Mouse (Mus musculus) inflammation-experienced regulatory T-cells, adult 6 months (primary cell): ENCODE measurements around the gene Mdga1. TPM values are rescaled to one million over a fixed set of nuclear protein-coding genes. Genes with fewer than 3 reads are reported as not detected.

Source experiments
- ATAC-seq: one replicate; pipeline ENCODE4 v1.8.0; 2017
- polyA plus RNA-seq, 3 experiments: library from polyadenylated mRNA; unstranded; fragments of 100-300 nt; shearing (Covaris generic); gene quantifications; one replicate each; pipeline ENCODE4 v1.2.1; 2017

Gene Mdga1
- polyA plus RNA-seq, 3 experiments from 2014 or later, result not detected

DNA sequence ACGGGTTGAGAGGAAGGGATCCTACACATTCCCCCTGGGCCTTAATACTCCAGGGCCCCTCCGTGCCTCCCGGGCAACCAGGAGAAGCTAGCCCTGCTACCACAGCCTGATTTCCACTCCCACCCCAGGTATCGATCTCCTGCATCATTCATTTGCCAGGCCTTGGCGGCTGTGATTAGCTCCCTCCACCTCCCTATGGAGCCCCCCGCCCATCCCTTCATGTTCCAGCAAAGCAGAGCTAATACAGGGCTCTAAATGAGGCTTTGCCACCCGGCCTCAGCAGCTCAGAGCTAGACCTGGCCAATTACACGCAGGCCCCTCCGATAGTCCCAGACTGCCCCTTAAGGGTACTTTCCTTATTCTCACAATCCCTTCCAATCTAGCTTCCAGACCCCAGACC is 86.5 kb downstream of the Mdga1 start:
- ATAC-seq, result no peak

DNA sequence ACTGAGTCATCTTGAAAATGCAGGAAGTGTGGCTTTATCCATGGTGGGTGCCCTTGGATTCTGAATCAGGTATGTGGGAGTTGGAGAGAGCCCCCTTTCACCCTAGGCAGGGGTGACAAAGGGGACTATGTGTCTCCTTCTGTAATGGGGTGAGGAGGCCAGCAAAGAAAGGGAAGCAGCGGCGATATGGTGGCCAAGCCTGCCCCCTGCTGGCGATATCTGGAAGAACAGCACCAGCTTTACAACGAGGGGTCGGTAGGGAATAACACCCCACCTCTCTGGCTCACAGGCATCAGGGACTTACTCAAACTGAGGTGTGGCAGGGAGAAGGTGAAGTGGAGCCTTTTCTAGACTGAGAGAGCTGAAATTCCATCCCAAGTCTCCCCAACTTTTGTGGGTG is 87.0 kb downstream of the Mdga1 start:
- no peak for ATAC-seq

DNA sequence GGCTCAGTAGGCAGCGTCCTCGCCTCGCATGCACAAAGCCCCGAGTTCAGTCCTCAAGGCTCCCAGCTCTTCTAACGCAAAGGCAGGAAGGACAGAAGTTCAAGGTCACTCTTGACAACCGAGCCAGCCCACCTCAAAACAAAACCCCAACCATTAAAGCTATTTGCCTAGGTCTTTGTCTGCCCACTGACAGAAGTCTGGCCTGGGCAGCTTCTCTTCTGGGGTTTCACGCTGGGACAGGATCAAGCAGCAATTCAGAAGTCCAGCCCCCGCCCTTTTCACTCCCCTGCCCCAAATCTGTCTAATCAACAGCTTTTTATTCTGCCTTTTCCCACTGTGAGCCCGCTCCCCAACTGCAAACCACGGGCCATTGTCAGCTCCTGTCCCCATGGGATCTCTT is 89.6 kb downstream of the Mdga1 start:
- no peak for ATAC-seq

DNA sequence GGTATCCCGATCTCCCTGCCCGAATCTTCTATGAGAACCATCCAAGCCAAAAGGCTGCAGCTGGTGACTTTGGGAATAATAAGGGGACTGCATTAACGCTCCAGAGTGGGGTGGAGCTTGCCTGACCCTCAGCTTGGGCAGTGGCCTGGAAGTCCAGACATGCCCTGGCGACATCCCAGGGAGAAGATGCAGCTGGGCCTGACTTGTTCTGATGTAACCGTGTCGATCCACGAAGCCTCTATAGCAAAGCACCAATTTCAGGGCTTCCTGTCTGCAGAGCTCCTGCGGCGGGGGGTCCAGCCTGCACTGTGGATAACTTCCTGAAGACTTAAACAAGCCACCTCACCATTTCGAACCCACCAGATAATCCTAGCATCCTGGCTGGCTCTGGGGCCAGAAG is 90.9 kb downstream of the Mdga1 start:
- ATAC-seq, result no peak

DNA sequence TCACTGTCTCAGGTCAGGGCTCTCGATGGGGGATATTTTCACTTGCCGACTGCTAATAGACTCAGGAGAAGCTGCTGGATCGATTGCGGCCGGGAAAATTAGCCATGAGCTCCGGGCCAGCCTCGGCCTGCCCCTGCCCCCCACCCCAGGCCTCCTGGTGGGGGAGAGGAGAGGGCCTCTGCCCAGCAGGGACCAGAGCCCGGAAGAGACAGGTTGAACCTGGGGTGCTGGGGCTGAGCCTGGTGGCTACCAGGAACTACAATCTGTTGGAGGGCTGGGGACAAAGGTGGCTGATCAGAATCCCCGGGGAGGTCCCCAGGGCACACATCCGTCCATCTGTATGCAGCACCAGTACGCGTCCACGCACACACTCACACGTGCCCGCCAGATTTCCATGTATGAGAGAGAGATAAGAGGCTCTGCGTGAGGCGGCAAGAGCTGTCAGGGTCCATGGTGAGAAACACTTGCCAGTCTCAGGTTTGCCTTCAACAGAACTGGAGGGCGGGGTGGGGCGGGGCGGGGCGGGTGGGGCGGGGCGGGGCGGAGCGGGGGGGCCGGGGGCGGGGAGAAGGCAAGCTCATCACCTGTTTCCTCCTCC is 95.7 kb downstream of the Mdga1 start:
- ATAC-seq, result no peak

DNA sequence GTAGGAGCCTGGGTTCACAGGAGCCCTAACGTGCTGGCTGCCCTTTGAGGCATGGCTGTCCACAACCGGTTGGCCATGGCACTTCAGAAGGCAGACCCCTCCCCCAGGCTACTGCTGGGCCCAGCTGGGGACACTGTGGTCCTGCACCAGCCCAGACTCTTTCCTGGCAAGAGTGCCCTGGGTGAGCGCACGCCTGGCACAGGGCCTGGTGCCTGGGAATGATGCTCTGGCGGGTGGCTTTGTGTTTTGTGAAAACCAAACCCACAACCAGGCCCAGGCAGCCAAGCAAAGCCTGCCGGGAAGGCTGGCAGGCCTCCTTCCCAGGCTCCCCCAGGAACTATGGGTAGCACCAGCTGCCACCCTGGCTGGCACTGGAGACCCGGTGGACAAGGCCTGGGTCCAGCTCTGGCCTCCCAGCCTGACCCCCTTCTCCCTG is 96.3 kb downstream of the Mdga1 start:
- ATAC-seq, result no peak

DNA sequence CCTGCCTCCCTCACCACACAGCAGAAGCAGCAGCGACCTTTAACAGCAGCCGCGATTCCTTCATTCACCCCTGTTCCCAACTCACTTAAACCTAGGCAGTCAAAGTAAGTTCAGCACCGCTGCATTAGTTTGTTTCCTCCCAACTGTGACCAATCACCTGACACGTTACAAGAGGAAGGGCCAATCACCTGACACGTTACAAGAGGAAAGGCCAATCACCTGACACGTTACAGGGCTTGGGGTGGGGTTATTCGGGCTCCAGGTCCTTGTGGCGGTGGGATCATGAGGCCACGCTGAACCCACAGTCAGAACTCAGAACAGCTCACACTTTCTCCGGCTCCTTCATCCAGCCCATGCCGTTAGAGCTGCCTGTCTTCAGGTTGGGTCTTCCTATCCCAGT is 99.6 kb downstream of the Mdga1 start:
- no peak for ATAC-seq

DNA sequence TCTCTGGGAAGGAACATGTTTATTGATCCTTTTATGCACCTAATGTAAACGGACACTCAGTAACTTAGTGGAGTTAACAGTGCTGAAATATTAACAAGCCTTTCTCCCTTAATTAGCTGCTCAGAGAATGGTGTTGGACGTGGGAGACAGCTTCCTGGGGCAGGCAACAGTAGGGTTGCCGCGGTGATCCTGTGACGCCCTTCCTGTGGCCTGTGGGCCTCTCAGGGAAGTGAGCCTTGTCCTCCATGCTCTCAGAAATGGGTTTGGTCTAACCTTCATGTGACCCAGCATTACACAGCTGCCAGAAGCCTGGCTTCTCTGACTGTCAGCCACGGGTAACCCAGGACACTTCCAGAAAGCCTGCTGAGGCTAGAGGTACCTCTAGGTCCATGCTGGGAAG is 104.0 kb downstream of the Mdga1 start:
- no peak for ATAC-seq

DNA sequence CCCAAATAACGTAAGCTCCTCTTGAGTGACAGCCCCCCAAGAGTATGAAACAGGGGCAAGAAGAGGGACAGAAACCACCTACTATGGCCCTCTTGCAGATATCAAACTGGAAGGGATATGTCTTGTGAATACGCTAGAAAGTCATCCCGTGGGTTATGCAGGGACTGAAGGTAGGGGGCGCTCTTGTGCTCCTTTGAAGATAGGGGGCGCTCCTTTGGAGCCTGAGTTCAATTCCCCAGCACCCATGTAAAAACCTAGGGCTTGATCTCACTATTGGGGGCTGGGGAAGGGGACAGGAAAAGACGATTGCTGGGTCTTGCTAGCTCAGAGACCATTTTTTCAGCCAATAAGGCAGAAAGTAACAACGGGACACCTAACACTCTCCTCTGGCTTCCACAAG is 105.4 kb downstream of the Mdga1 start:
- ATAC-seq, result no peak

DNA sequence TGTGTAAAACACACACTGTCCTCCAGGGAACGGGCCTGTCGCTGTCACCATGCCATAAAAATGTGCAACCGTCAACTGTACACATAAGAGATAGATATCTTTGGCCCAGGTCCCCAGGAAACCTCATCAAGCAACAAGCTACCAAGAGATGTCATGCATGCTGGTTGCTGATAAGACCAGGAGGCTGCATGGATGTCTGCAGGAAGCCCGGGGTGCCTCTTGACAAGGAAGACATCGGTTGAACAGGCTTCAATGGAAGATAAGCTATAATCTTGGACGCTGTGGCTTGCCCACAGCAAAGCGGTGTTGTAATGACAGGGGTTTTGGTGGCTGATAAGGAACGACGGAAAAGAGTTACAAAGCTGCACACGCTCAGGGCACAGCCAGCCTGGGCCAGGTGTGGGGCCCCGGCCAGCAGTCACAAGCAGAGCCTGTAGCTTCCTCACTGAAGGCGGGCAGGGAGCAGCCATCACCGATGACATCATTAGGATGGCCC is 110.1 kb downstream of the Mdga1 start:
- ATAC-seq, result no peak

DNA sequence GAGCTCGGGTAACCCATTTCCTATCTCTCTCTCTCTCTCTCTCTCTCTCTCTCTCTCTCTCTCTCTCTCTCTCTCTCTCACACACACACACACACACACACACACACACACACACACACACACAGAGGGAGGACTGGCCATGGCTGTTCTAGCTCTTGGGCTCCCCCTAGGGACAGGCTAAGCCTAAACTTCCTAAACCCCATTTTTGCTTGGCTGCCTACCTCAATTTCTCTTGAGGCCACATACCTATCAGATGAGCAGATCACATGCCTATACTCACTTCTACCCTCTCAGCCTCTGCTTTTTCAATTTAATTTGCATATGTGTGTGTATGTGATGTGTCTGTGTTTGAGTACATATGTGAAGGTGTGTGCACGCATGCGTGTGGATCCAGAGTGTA is 111.1 kb downstream of the Mdga1 start:
- ATAC-seq, result no peak

DNA sequence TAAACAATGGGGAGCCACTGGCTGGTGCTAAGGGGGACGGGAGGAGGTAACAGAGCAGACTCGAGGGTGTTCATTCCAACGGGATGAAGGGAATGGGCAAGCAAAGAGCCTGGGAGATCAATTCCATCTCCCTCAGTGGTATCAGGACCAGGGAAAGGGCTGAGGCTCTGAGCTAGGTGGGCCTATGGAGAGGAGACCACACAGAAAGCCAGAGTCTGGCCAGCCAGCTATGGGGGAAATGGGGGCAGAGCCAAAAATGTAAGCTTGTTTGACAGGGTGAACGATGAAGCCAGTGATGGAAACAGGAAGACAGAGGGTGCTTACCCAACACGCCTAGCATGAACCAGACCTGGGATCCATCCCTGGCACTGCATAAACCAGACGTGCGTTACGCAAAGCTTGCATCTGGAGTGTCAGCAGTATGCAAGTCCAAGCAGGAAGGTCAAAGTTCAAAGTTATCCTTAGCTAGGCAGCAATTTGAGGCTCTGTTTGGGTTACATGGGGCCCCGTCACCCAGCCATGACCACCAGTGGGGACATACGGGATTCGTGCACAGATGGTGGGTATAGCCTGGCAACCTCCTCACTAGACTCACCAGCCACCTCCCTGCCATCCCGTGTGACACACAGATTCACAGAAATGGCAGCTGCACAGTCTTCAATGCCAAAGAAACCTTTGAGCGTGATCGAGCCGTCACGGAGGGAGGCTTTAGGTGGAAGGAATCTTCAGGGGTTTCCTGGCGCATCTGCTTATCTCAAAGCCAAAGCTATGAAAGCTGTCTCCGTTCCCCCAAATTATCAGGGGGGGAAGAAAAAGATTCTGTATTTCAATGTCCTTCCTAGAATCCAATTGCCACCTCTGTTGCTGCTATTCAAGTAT is 113.9 kb downstream of the Mdga1 start:
- ATAC-seq, result no peak

DNA sequence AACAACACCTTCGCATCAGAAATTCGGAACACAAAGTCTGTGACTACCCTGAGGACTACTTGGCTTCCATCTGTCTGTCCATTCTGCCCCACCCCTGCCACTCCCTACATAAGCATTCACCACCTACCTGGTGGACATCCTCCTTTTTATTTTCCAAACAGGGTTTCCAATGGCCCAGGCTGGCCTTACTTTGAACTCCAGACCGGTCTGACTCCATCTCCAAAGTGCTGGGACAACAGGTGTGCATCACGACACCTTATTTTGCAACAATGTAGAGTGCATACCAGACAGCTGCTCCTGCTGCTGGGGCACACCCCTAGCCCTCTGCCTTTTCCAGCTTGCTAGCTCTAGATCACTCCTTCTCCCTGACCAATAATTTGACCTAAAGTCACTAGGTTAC is 115.1 kb downstream of the Mdga1 start:
- ATAC-seq, result no peak

DNA sequence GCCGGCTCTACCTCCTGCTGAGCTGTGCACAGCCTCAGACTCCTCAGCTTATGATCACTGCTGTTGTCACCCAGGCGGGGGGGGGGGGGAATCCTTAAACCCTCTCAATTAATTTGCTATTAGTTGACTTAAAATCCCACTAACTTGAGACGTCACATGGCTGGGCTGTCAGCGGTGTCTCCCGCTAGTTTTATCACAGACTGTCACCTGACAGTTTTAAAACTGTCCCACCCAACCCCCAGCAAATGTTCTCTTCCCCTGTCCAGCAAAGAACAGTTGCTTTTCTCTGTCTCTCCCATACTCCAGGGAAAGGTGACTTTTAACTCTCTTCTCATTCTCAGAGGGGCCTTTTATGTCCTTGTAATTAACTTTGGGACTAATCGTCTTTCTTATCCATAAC is 115.5 kb downstream of the Mdga1 start:
- no peak for ATAC-seq

DNA sequence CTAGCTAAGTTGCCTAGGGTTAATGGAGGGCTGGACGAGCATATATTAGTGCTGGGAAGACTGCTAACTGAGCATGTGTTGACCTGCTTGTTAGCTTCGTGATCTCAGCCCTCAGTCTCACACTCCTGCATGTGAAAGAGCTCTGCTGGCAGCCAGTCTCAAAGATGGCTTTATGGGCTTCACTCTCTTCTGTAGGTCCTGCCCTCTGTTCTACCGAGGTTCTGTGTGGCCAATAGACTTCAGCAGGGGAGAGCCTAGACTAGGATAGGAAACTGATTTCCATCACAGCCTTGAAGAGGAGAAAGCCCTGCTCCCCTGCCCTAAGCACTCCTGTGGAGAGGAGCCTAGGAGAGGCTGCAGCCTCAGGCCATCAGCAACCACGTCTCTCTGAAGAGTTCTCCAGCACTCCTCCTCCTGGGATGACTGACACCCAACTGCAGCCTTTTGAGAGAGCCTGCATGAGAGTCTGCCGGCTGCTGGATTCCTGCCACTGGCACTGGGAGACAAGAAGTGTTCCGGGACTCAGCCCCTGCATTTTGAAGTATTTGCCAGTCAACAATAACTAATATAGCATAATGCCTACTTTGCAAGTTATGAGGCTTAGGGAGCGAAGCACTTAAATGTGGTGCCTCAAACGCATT is 116.9 kb downstream of the Mdga1 start:
- no peak for ATAC-seq

DNA sequence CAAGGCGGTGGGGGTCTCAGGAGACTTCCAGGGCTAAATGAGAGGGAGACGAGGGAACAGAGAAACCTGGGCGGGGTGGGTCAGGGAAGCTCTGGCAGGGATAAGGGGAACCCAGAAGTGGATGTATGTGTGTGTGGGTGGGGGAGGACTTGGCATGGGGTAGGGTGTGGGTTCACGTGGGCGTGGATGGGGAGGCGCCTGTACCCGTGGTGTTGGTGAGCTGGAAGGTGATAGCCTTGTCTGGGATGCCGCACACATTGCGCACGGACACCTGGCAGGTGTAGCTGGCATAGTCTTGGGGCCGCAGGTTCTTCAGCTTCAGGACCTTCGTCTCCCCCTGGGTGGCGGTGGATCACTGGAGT is 120.5 kb downstream of the Mdga1 start:
- ATAC-seq, result no peak

DNA sequence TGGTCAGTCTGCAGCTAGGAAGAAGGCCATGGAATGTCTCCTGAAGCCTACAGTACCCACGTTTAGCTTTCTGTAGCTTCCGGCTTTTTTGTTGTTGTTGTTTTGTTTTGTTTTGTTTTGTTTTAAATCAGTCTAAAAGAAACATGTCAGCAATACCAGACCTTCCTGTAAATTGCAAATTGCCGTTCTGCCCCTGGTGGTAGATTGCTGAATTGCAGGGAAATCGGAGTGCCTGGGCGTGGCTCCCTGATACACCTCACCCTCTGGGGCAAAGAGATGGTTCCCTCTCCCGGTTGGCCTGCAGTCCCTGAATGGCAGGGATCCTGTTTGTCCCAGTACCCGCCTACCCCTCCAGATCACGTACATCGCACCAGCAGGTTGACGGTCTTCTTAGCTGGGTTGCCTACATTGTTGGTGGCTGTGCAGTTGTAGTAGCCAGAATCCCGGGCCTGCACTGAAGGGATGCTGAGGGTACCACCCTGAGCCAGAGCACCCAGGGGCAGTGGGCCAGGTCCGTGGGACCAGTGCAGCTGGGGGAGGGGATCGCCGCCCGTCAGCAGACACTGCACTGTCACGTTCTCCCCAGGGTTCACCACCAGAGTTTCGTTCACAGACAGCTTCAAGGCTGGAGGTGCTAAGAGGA is 121.0 kb downstream of the Mdga1 start:
- ATAC-seq, result peak; percentile 64

DNA sequence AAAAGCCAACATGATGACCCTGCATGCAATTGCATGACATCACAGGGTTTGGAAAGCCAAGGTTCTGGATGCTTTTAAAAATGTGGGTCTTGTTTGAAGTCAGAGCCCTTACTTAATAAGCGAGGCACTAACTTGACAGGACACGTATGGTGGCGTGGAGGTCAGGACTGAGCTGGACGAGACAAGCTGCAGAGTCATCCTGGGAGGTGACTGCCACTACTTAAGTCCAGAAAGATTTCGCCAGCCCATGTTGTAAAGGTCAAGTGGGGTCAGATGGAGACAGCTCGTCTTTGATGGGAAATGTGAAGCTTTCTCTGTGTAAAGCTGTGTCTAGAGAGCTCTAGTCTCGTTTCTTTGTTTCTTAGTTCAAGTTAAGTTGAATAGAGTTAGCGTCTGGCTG is 122.6 kb downstream of the Mdga1 start:
- ATAC-seq, result no peak

DNA sequence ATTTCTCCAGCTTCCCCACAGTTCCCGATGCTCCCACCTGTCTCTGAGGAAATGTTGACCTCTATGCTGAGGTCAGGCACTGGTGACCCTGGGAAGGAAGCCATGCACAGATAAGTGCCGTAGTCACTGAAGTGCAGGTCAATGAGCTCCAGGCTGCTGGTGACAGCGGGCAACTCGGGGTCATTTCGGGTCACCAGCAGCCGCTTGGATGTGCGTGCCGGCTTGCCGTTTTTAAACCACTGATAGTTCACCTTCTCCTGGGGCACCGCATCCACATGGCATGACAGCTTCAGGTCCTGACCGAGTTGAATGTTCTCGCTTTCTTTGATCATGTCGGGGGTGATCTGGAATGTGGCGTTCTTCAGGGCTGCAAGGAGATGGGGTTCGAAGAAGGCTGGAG is 123.6 kb downstream of the Mdga1 start:
- no peak for ATAC-seq

DNA sequence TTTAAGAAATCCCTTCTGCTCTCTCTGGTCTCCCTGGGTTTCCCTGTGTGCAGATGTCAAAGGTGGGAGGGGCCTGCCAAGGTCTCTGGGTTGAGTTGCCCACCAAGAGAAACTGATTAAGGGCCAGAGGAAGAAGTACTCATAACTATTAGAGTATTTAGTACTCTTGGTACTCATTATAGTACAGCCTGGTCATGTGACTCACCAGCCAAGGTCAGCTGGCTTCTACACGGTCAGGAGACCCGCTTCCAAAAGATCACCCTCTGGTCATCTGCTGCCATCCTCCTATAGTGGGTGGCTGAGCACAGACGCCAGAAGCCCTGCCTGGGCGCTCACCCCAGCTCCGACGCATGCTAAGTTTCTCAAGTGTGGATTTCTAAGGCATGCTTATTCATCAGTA is 124.9 kb downstream of the Mdga1 start:
- ATAC-seq, result no peak

DNA sequence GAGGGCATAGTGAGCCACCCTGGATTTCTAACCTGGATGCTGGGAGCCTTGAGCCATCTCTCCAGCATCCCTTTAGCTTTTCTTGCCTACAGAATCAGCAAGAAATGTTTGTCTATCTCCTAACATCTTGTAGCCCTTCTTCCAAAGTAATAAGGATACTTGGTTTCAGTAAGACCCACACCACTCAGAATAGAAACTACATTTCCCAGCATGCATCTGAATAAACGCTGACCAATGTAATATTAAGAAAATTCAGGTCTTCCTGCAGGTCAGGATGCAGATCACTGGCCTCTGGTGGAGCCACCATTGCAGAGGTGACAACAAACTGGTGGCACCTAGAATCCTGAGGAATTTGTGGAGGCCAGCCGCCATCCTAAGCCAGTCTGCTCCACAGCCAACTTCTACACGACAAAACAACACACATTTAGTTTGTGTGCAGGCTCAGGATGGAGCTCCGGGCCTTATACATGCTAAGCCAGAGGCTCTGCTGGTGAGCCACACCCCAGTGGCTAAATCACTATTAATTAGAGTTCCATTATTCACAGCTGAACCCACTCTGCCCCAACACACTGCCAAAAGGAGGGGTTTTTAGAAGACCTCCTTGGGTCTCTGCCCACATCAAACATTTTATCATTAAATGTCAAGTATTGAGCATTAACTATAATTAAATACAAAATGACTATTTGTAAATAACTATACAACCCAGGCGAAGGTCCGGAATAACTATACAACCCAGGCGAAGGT is 126.3 kb downstream of the Mdga1 start:
- no peak for ATAC-seq
